Mouse (Mus musculus) hindbrain, embryonic 10.5 days (tissue): ENCODE measurements around the gene Umps. TPM values are rescaled to one million over a fixed set of nuclear protein-coding genes. Genes with fewer than 3 reads are reported as not detected.

Experiments used
- DNase-seq: peaks from one replicate; pipeline ENCODE4 v3.0.0-alpha.2; 2017; ENCODE audit warnings: low spot score
- H3K27ac ChIP-seq: fragments of 300-500 bp; sonication (generic); 2 replicates; pipeline ENCODE4 v1.5.1; 2016; ENCODE audit warnings: mild to moderate bottlenecking, moderate library complexity
- H3K27me3 ChIP-seq: fragments of 300-500 bp; sonication (generic); 2 replicates; pipeline ENCODE4 v1.6.1; 2016; ENCODE audit warnings: mild to moderate bottlenecking; ENCODE audit not compliant: poor library complexity, insufficient read depth, severe bottlenecking
- H3K36me3 ChIP-seq: fragments of 300-500 bp; sonication (generic); 2 replicates; pipeline ENCODE4 v1.6.1; 2016; ENCODE audit warnings: mild to moderate bottlenecking, moderate library complexity
- H3K4me1 ChIP-seq: fragments of 300-500 bp; sonication (generic); replicated peaks from 2 replicates; pipeline ENCODE4 v1.6.1; 2016; ENCODE audit warnings: mild to moderate bottlenecking
- H3K4me3 ChIP-seq: fragments of 300-500 bp; sonication (generic); 2 replicates; pipeline ENCODE4 v1.5.1; 2016; ENCODE audit warnings: mild to moderate bottlenecking, moderate library complexity
- H3K9me3 ChIP-seq: fragments of 300-500 bp; sonication (generic); 2 replicates; pipeline ENCODE4 v1.6.1; 2016; ENCODE audit warnings: mild to moderate bottlenecking, moderate library complexity
- WGBS: fragments of 180-500 bp; shearing (Covaris S2); methylation state at CpG from one replicate; pipeline ENCODE4 v1.1.7; 2016; 5-methylcytosine and 5-hydroxymethylcytosine counted together
- polyA plus RNA-seq: library from polyadenylated mRNA; unstranded; fragments of >200 nt; fragmentation: Nextera tagmentation; extraction: Ambion mirVana; gene quantifications from 2 replicates; pipeline ENCODE4 v1.2.1, GENCODE M21; 2016

Umps gene
- polyA plus RNA-seq, 1 experiment from 2014 or later, result 63.8 TPM

- H3K27me3 ChIP-seq, result no peaks in the 10 kb centered on the region
- DNase-seq, result no peak
- WGBS, result 87% methylated on average over 6 of the region's 6 CpGs
These were observed 16.5 kb downstream of the Umps start for GRCm38 (mm10) chr16:33950386-33950785.

GRCm38 (mm10) chr16:33947664-33948571 is 18.9 kb downstream of the Umps start:
- 0 out of 2 replicates have a peak overlapping the region, but pooled peaks have one; percentile 53 for H3K27ac ChIP-seq
- peaks cover 31% of the 10 kb centered on the region for H3K4me1 ChIP-seq
- 91% methylated on average over 17 of the region's 17 CpGs for WGBS
- no peak for DNase-seq
- H3K4me3 ChIP-seq, result no peak overlapping the region
- H3K27me3 ChIP-seq, result no peaks in the 10 kb centered on the region
- H3K9me3 ChIP-seq, result no peaks in the 10 kb centered on the region
- H3K36me3 ChIP-seq, result peaks cover 9% of the 10 kb centered on the region; the same call in 1 of the 2 replicates

More at GRCm38 (mm10) chr16:33950386-33950785, 16.5 kb downstream of the Umps start:
- peaks cover 13% of the 10 kb centered on the region for H3K4me1 ChIP-seq
- H3K27ac ChIP-seq, result no peak overlapping the region
- H3K9me3 ChIP-seq, result no peaks in the 10 kb centered on the region
- H3K36me3 ChIP-seq, result peaks cover 33% of the 10 kb centered on the region
- H3K4me3 ChIP-seq, result no peak overlapping the region

DNA sequence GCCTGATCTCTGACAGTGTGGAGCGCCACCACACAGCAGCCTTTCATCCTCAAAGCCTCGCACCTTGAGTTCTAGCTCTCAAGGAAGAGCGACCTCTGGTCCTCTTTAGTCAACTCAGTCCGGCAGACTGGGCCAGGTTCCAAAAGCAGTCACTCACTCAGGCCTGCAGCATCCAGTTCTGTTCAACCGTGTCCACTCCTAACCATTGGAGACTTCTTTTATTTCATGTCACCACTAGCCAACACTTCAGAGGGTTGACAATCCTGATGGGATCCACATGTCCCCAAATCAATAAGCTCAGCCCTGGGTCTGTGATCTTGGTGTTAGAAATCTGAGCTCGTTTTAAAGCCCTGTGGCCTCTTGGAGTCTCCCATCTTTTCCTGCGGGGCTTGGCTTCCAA is 20.8 kb downstream of the Umps start:
- Histone ChIP-seq H3K9me3 (no peaks in the 10 kb centered on the region), H3K36me3 (no peaks in the 10 kb centered on the region; the same call in 1 of the 2 replicates), H3K4me3 (no peak overlapping the region), H3K27me3 (no peaks in the 10 kb centered on the region), H3K4me1 (peaks cover 50% of the 10 kb centered on the region), H3K27ac (no peak overlapping the region)
- 81% methylated on average over 7 of the region's 7 CpGs for WGBS
- no peak for DNase-seq

DNA sequence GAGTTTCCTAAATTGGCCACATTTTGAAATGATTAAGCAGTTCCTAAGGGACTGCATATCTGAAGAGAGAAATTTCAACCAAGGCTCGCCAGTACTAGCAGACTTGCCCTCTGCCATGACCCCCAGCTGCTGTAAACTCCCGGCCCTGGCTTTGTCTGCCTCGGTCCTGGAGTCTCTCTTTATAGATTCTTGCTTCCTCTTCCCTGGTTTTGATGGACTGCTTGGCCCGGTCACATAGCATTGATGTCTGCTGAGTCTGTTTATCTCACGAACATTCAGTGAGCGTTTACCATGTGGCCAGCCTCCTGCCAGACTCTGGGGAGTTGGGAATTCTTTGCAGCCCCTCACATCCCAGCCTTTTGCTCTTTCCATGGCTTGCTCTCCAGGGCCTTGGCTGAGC is 22.1 kb downstream of the Umps start:
- peaks cover 60% of the 10 kb centered on the region for H3K4me1 ChIP-seq
- no peaks in the 10 kb centered on the region for H3K27me3 ChIP-seq
- peak overlapping the region; percentile 59; the same call in 1 of the 2 replicates for H3K27ac ChIP-seq
- no peaks in the 10 kb centered on the region for H3K9me3 ChIP-seq
- WGBS, result 44% methylated on average over 6 of the region's 6 CpGs
- no peak overlapping the region for H3K4me3 ChIP-seq
- DNase-seq, result peak; percentile 46
- H3K36me3 ChIP-seq, result no peaks in the 10 kb centered on the region; the same call in 1 of the 2 replicates

DNA sequence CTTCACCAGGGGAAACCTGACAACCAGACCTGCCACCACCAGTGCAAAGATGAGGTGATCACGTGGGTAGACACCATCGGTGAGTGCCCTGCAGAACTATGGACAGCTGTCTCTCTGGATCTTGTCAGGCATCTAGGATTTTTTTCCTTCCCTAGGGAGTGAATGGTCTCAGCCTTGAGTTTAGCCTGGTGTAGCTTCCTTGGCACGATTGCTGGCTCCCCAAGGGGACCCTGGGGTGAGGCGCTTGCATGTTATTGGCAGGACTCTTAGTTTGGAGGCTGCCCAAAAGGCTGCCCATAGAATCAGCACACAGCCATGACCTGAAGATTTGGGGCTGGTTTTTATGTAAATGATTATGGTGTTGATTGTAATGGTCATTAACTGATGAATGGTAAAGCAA is 22.7 kb downstream of the Umps start:
- Histone ChIP-seq H3K27ac (no peak overlapping the region), H3K36me3 (no peaks in the 10 kb centered on the region; the same call in 1 of the 2 replicates), H3K9me3 (no peaks in the 10 kb centered on the region), H3K4me3 (no peak overlapping the region), H3K4me1 (peaks cover 65% of the 10 kb centered on the region), H3K27me3 (no peaks in the 10 kb centered on the region)
- 84% methylated on average over 4 of the region's 4 CpGs for WGBS
- DNase-seq, result no peak

DNA sequence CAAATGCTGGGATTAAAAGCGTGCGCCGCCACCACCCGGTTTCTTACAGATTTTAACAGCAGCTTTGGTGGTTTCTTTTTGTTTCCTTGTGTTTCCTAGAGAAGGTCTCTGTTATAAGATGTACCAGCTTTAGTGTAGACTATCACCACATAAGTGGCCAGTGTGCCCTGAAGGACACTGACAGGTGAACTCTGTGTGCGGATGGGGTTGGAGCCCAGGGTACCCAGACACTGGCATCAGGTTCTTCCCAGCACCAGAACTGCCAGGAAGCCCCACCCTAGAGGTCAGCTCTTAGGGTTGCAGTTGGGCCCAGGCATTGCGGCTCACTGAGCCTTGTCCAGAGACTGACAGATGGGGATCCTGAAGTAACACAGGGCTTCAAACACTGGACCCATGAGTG is 23.4 kb downstream of the Umps start:
- H3K4me1 ChIP-seq, result peaks cover 67% of the 10 kb centered on the region

GRCm38 (mm10) chr16:33942341-33942740 is 24.5 kb downstream of the Umps start:
- DNase-seq, result peak; percentile 54
- WGBS, result 64% methylated on average over 11 of the region's 11 CpGs
- Histone ChIP-seq H3K9me3 (no peaks in the 10 kb centered on the region), H3K4me3 (no peak overlapping the region), H3K27me3 (no peaks in the 10 kb centered on the region), H3K4me1 (peaks cover 68% of the 10 kb centered on the region), H3K36me3 (no peaks in the 10 kb centered on the region), H3K27ac (peak overlapping the region; percentile 75; the same call in 1 of the 2 replicates)

More for the DNA sequence above, 23.4 kb downstream of the Umps start:
- no peaks in the 10 kb centered on the region for H3K9me3 ChIP-seq
- no peak overlapping the region for H3K27ac ChIP-seq
- WGBS, result 94% methylated on average over 6 of the region's 6 CpGs
- H3K27me3 ChIP-seq, result no peaks in the 10 kb centered on the region
- H3K4me3 ChIP-seq, result no peak overlapping the region
- no peak for DNase-seq
- H3K36me3 ChIP-seq, result no peaks in the 10 kb centered on the region

- peak; percentile 56 for DNase-seq
- Histone ChIP-seq H3K9me3 (no peaks in the 10 kb centered on the region), H3K4me1 (peaks cover 65% of the 10 kb centered on the region)
These were observed 25.5 kb downstream of the Umps start for GRCm38 (mm10) chr16:33941271-33941781.

DNA sequence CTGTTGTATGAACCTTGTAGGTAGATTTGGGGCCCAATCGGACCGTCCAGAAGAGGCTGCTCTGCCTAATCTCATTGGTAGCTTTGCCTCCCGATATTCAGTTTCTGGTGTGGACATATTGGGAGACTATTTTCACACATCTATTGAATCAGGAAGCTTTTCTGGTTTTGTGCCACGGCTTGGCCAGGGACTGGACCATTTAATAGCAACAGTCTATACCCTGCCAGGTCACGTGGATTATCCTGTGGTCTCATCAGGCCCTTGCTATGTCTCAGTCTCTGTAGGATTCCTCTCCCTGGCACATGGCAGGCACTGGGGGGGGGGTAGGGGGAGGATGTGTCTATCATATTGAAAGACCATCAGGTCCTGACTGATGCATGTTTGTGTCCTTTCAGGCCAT is 26.7 kb downstream of the Umps start:
- 85% methylated on average over 5 of the region's 5 CpGs for WGBS
- no peaks in the 10 kb centered on the region for H3K36me3 ChIP-seq
- no peak for DNase-seq
- H3K4me3 ChIP-seq, result no peak overlapping the region
- H3K9me3 ChIP-seq, result no peaks in the 10 kb centered on the region
- peak overlapping the region; percentile 16; the same call in 1 of the 2 replicates for H3K27ac ChIP-seq
- peaks cover 61% of the 10 kb centered on the region for H3K4me1 ChIP-seq
- H3K27me3 ChIP-seq, result no peaks in the 10 kb centered on the region

More at GRCm38 (mm10) chr16:33941271-33941781, 25.5 kb downstream of the Umps start:
- Histone ChIP-seq H3K27me3 (no peaks in the 10 kb centered on the region), H3K27ac (peak overlapping the region; percentile 75), H3K36me3 (no peaks in the 10 kb centered on the region), H3K4me3 (no peak overlapping the region)
- 48% methylated on average over 11 of the region's 11 CpGs for WGBS

DNA sequence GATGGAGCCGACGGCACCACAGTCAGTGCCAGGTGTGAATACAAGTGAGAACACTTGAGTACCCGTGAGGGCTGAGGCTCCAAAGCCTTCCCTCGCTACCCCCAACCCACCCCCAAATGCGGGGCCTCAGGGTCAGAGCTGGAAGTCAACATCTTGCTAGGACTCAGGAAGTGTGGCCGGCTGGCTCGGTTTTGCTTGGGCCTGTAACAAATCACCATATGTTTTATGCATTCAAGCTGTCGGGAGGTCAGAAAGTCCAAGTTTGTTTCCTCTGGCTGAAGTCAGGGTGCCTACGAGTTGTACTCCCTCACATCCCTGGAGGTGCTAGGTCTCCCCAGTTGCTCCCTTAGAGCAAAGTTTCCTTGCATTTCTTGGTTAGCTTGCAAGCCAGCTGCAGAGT is 27.2 kb downstream of the Umps start:
- H3K9me3 ChIP-seq, result no peaks in the 10 kb centered on the region
- WGBS, result 67% methylated on average over 9 of the region's 9 CpGs
- H3K36me3 ChIP-seq, result no peaks in the 10 kb centered on the region
- DNase-seq, result peak; percentile 29
- H3K4me1 ChIP-seq, result peaks cover 56% of the 10 kb centered on the region
- no peaks in the 10 kb centered on the region for H3K27me3 ChIP-seq
- peak overlapping the region; percentile 16; the same call in 1 of the 2 replicates for H3K27ac ChIP-seq
- H3K4me3 ChIP-seq, result no peak overlapping the region

DNA sequence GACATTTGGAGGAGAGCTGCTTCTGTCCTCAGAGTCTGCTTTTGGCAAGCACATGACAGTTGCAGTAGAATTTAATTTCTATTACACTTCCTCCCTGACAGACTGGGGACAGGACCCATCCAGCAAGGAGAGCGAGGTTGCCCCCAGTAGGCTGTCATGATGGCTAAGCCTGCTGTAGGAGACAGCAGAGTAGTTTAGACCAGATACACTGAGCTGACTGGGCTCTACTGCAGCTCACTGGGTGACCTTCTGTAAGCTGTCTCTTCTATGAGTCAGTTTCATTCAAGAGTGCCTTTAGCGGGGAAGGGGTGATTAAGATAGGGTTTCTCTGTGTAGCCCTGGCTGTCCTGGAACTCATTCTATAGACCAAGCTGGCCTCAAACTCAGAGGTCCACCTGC is 27.7 kb downstream of the Umps start:
- no peak overlapping the region for H3K4me3 ChIP-seq
- H3K4me1 ChIP-seq, result peaks cover 54% of the 10 kb centered on the region
- WGBS, result 73% methylated on average over 2 of the region's 2 CpGs
- no peaks in the 10 kb centered on the region for H3K27me3 ChIP-seq
- H3K27ac ChIP-seq, result peak overlapping the region; percentile 16; the same call in 1 of the 2 replicates
- H3K36me3 ChIP-seq, result no peaks in the 10 kb centered on the region
- H3K9me3 ChIP-seq, result no peaks in the 10 kb centered on the region
- no peak for DNase-seq

DNA sequence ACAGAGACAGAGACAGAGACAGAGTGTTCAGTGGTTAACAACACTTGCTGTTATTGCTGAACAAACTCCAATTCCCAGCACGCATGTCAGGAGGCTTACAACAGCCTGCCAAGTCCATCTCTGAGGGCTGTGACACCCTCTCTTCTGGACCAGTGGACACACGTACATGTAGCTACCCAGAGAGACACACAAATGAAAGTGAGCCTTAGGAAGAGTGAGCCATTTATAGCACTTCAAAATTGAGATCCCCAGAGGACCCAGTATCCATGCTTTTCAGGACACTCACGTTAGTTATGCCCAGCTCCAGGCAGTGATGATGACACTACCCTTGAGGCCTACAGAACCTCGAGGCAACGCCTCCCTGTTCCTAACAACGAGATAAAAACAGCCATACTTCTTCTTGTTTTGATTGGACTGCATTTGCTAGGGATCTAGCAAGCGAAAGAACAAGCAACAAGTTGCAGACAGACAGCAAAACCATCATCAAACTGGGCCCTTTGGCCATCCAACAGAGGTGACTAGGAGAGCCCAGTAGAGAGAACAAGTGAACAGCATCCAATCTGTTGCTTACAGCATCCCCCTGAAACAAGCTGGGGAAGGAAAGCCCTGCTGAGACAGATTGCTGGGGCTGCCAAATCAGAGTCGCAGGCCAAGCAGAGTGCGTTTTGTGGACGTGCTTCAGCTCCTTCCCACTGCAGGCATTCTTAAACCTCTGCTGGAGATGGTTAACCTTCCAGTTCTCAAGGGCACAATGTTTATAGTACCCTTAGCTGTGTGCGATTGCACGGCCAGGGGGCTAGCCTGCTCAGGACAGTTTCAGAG is 28.3 kb downstream of the Umps start:
- no peaks in the 10 kb centered on the region for H3K36me3 ChIP-seq
- DNase-seq, result no peak
- peak overlapping the region; percentile 16; the same call in 1 of the 2 replicates for H3K27ac ChIP-seq
- 77% methylated on average over 12 of the region's 12 CpGs for WGBS
- H3K27me3 ChIP-seq, result no peaks in the 10 kb centered on the region
- H3K9me3 ChIP-seq, result no peaks in the 10 kb centered on the region
- peaks cover 49% of the 10 kb centered on the region for H3K4me1 ChIP-seq
- H3K4me3 ChIP-seq, result no peak overlapping the region
